Mouse (Mus musculus) C2C12 (cell line): ENCODE measurements around the gene Syce3.

ENCODE experiments used
- CEBPB ChIP-seq: IDR thresholded peaks from one replicate; pipeline ENCODE4 v1.6.1; 2011; ENCODE audit warnings: low read depth, mild to moderate bottlenecking, control low read depth, moderate library complexity
- CTCF ChIP-seq: IDR thresholded peaks from one replicate; pipeline ENCODE4 v1.5.1; 2011; ENCODE audit not compliant: control insufficient read depth, insufficient read depth, insufficient read length
- MAX ChIP-seq: IDR thresholded peaks from one replicate; pipeline ENCODE4 v1.6.1; 2011; ENCODE audit warnings: mild to moderate bottlenecking, control low read depth
- MYOD1 ChIP-seq: IDR thresholded peaks from one replicate; pipeline ENCODE4 v1.6.1; 2011; ENCODE audit warnings: low read depth; ENCODE audit not compliant: control insufficient read depth, insufficient read length
- MYOG ChIP-seq: IDR thresholded peaks from one replicate; pipeline ENCODE4 v1.6.1; 2011; ENCODE audit not compliant: control insufficient read depth, insufficient read length; ENCODE audit errors: extremely low read depth
- USF1 ChIP-seq: IDR thresholded peaks from one replicate; pipeline ENCODE4 v1.6.1; 2011; ENCODE audit warnings: low read depth, mild to moderate bottlenecking, control low read depth, moderate library complexity

DNA sequence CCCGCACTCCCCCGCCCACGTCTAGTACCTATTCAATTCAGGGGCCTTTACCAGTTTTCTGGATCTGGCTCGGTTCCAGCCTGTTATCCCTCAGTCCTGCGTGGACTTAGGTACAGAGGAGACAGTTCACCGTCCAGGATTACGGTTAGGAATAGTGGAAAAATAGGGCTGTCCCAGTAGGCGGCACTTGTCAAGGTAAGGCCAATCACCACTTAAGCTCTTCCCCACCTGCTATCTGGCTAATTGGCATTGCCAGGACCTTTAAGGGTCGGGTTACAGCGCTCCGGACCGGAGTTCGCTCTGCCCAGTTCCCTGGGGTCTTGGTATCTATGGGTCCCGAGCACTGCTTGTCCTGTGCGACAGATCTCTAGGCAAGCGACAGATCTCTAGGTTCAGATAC lies 33.3 kb downstream of the Syce3 start, which contains the start of gene Tymp:
- TF ChIP-seq CTCF (no peak), USF1 (no peak), MYOD1 (no peak), MAX (no peak), MYOG (no peak), CEBPB (no peak)
